ENCODE assay signal across 23 mouse cellular contexts in genomic region chr17:29596771-29597132, GRCm38 (mm10). TPM values are rescaled to one million over a fixed set of nuclear protein-coding genes. Genes with fewer than 3 reads are reported as not detected.
A peak's percentile ranks its signal among the peaks of the same experiment; 100 is the strongest.
DNase-seq lines count a peak whose midpoint lies in the region; ATAC-seq and TF ChIP-seq lines count a peak whose summit lies in the region.
"Had no signal": no experiment of that assay in that cellular context is flagged by ENCODE, and none has a peak within 500 bp of the region (broad histone marks: within the 10 kb centered on the region; RNA-seq: fewer than 3 reads in every experiment).

No protein-coding gene starts in this region.

- TF ChIP-seq CTCF in hindbrain, postnatal 0 days (IDR thresholded peaks at IDR 0.05; ENCODE audit: low read depth) = no peak

- 55% methylated on average over 13 of the region's 13 CpGs for WGBS in hindbrain, embryonic 13.5 days
- 49% methylated on average over 13 of the region's 13 CpGs for WGBS in hindbrain, postnatal 0 days
- 76% methylated on average over 13 of the region's 13 CpGs for WGBS in neural tube, embryonic 11.5 days
- WGBS in neural tube, embryonic 15.5 days = 45% methylated on average over 13 of the region's 13 CpGs
- WGBS in neural tube, embryonic 13.5 days = 52% methylated on average over 13 of the region's 13 CpGs

- H3K9me3 ChIP-seq in hindbrain, embryonic 13.5 days = no peaks in the 10 kb centered on the region
- no peaks in the 10 kb centered on the region for H3K9me3 ChIP-seq in hindbrain, postnatal 0 days (ENCODE audit: low read length)
- no peaks in the 10 kb centered on the region for H3K9me3 ChIP-seq in neural tube, embryonic 11.5 days (ENCODE audit: control insufficient read depth, low read length)
- no peaks in the 10 kb centered on the region for H3K9me3 ChIP-seq in neural tube, embryonic 15.5 days (replicated peaks)
- H3K9me3 ChIP-seq in neural tube, embryonic 13.5 days = no peaks in the 10 kb centered on the region
- H3K9me3 ChIP-seq: limb, embryonic 13.5 days had no signal

- no peak overlapping the region for H3K4me3 ChIP-seq in hindbrain, embryonic 13.5 days
- no peak overlapping the region for H3K4me3 ChIP-seq in hindbrain, postnatal 0 days (ENCODE audit: low read length)
- H3K4me3 ChIP-seq in neural tube, embryonic 11.5 days (ENCODE audit: low read depth, low read length) = no peak overlapping the region
- H3K4me3 ChIP-seq in neural tube, embryonic 15.5 days (replicated peaks) = no peak overlapping the region
- H3K4me3 ChIP-seq in neural tube, embryonic 13.5 days = no peak overlapping the region
- H3K4me3 ChIP-seq: limb, embryonic 13.5 days had no signal

- H3K27ac ChIP-seq in hindbrain, embryonic 13.5 days = 0 out of 2 replicates have a peak overlapping the region, but pooled peaks have one; percentile 9
- H3K27ac ChIP-seq in hindbrain, postnatal 0 days = no peak overlapping the region
- peak overlapping the region; percentile 23; the same call in 1 of the 2 replicates for H3K27ac ChIP-seq in neural tube, embryonic 11.5 days (ENCODE audit: low read depth, low read length)
- no peak overlapping the region for H3K27ac ChIP-seq in neural tube, embryonic 15.5 days (replicated peaks)
- H3K27ac ChIP-seq in neural tube, embryonic 13.5 days (replicated peaks) = 0 out of 2 replicates have a peak overlapping the region, but pooled peaks have one; percentile 25
- H3K27ac ChIP-seq: limb, embryonic 13.5 days; liver, embryonic 14.5 days had no signal

- ATAC-seq in hindbrain, embryonic 13.5 days (ENCODE audit: low FRiP score) = 0 out of 2 replicates have a peak, but pooled peaks have one; percentile 28
- ATAC-seq in hindbrain, postnatal 0 days = no peak
- peak; percentile 23; the same call in 1 of the 2 replicates for ATAC-seq in neural tube, embryonic 11.5 days (ENCODE audit: insufficient read depth, low FRiP score, low TSS enrichment)
- no peak for ATAC-seq in neural tube, embryonic 15.5 days (ENCODE audit: low FRiP score)
- 0 out of 2 replicates have a peak, but pooled peaks have one; percentile 52 for ATAC-seq in neural tube, embryonic 13.5 days (ENCODE audit: low read depth)

- no peak overlapping the region for H3K4me2 ChIP-seq in hindbrain, embryonic 13.5 days
- no peak overlapping the region for H3K4me2 ChIP-seq in hindbrain, postnatal 0 days (ENCODE audit: low read depth, low read length)
- no peak overlapping the region for H3K4me2 ChIP-seq in neural tube, embryonic 11.5 days (ENCODE audit: low read depth)
- no peak overlapping the region for H3K4me2 ChIP-seq in neural tube, embryonic 15.5 days
- no peak overlapping the region for H3K4me2 ChIP-seq in neural tube, embryonic 13.5 days
- H3K4me2 ChIP-seq: heart, embryonic 11.5 days; limb, embryonic 13.5 days had no signal

- H3K36me3 ChIP-seq in hindbrain, embryonic 13.5 days = peaks cover 66% of the 10 kb centered on the region
- H3K36me3 ChIP-seq in hindbrain, postnatal 0 days (ENCODE audit: insufficient read depth, low read length) = peaks cover 20% of the 10 kb centered on the region
- peaks cover 2% of the 10 kb centered on the region; the same call in 1 of the 2 replicates for H3K36me3 ChIP-seq in neural tube, embryonic 11.5 days (ENCODE audit: control insufficient read depth, insufficient read depth, low read length)
- peaks cover 40% of the 10 kb centered on the region for H3K36me3 ChIP-seq in neural tube, embryonic 15.5 days
- peaks cover 69% of the 10 kb centered on the region for H3K36me3 ChIP-seq in neural tube, embryonic 13.5 days

- H3K27me3 ChIP-seq in hindbrain, embryonic 13.5 days = no peaks in the 10 kb centered on the region
- H3K27me3 ChIP-seq in hindbrain, postnatal 0 days (ENCODE audit: insufficient read depth, low read length) = no peaks in the 10 kb centered on the region
- H3K27me3 ChIP-seq in neural tube, embryonic 11.5 days (ENCODE audit: control insufficient read depth, insufficient read depth, low read length) = no peaks in the 10 kb centered on the region
- no peaks in the 10 kb centered on the region for H3K27me3 ChIP-seq in neural tube, embryonic 15.5 days (replicated peaks)
- H3K27me3 ChIP-seq in neural tube, embryonic 13.5 days = no peaks in the 10 kb centered on the region
- H3K27me3 ChIP-seq: CH12.LX; limb, embryonic 13.5 days had no signal

- H3K9ac ChIP-seq in hindbrain, embryonic 13.5 days = 0 out of 2 replicates have a peak overlapping the region, but pooled peaks have one; percentile 25
- H3K9ac ChIP-seq in hindbrain, postnatal 0 days (replicated peaks; ENCODE audit: low read length) = no peak overlapping the region
- no peak overlapping the region for H3K9ac ChIP-seq in neural tube, embryonic 11.5 days (ENCODE audit: low read length)
- no peak overlapping the region for H3K9ac ChIP-seq in neural tube, embryonic 15.5 days (replicated peaks)
- H3K9ac ChIP-seq in neural tube, embryonic 13.5 days = peak overlapping the region; percentile 17; the same call in 1 of the 2 replicates
- H3K9ac ChIP-seq: limb, embryonic 13.5 days; liver, embryonic 14.5 days had no signal

- H3K4me1 ChIP-seq in hindbrain, embryonic 13.5 days (replicated peaks) = peaks cover 21% of the 10 kb centered on the region
- no peaks in the 10 kb centered on the region for H3K4me1 ChIP-seq in hindbrain, postnatal 0 days (ENCODE audit: insufficient read depth, low read length)
- H3K4me1 ChIP-seq in neural tube, embryonic 11.5 days (ENCODE audit: control insufficient read depth, insufficient read depth, low read length) = peaks cover 11% of the 10 kb centered on the region
- H3K4me1 ChIP-seq in neural tube, embryonic 15.5 days = peaks cover 14% of the 10 kb centered on the region
- peaks cover 19% of the 10 kb centered on the region for H3K4me1 ChIP-seq in neural tube, embryonic 13.5 days (replicated peaks)
- H3K4me1 ChIP-seq: limb, embryonic 13.5 days had no signal

- DNase-seq in cerebellum, postnatal 10 days = peak; percentile 40 to 42
- no peak for DNase-seq in cerebellum, postnatal 36 days
- DNase-seq in hindbrain, postnatal 0 days (ENCODE audit: low spot score) = no peak
- no peak for DNase-seq in neural tube, embryonic 11.5 days (ENCODE audit: low spot score)
- DNase-seq: gastrocnemius, postnatal 36 days; kidney, postnatal 14 days; right cerebral cortex, postnatal 14 days; thymus, postnatal 25 days had no signal

RNA-seq across cellular contexts. Expression of gene Rnf8, which starts 17.8 kb away (rescaled TPM):
- 79.2 and 83.4 TPM in 2 replicates for polyA plus RNA-seq in hindbrain, embryonic 13.5 days (2015; fragmentation: Nextera tagmentation; extraction: Ambion mirVana)
- 22.2 and 29.4 TPM in 2 replicates for total RNA-seq in hindbrain, postnatal 0 days (2014; rRNA removed)
- 71.3 and 73.8 TPM in 2 replicates for polyA plus RNA-seq in hindbrain, postnatal 0 days (2015; fragmentation: Nextera tagmentation; extraction: Ambion mirVana)
- 109 and 112 TPM in 2 replicates for polyA plus RNA-seq in neural tube, embryonic 11.5 days (2014; fragmentation: Nextera tagmentation; extraction: Ambion mirVana)
- 78.0 and 78.6 TPM in 2 replicates for polyA plus RNA-seq in neural tube, embryonic 15.5 days (2015; fragmentation: Nextera tagmentation; extraction: Ambion mirVana)
- polyA plus RNA-seq in neural tube, embryonic 13.5 days (2015; fragmentation: Nextera tagmentation; extraction: Ambion mirVana) = 75.5 and 94.0 TPM in 2 replicates

RNA-seq across cellular contexts. Expression of gene Gm28043, which starts 17.9 kb away (rescaled TPM):
- polyA plus RNA-seq in hindbrain, embryonic 13.5 days (2015; fragmentation: Nextera tagmentation; extraction: Ambion mirVana) = 2.9 and 3.8 TPM in 2 replicates
- 2.6 and 5.0 TPM in 2 replicates for total RNA-seq in hindbrain, postnatal 0 days (2014; rRNA removed)
- polyA plus RNA-seq in hindbrain, postnatal 0 days (2015; fragmentation: Nextera tagmentation; extraction: Ambion mirVana) = 1.2 and 1.9 TPM in 2 replicates
- polyA plus RNA-seq in neural tube, embryonic 11.5 days (2014; fragmentation: Nextera tagmentation; extraction: Ambion mirVana) = 2.7 and 2.9 TPM in 2 replicates
- polyA plus RNA-seq in neural tube, embryonic 15.5 days (2015; fragmentation: Nextera tagmentation; extraction: Ambion mirVana) = 1.7 and 2.4 TPM in 2 replicates
- 2.3 and 3.7 TPM in 2 replicates for polyA plus RNA-seq in neural tube, embryonic 13.5 days (2015; fragmentation: Nextera tagmentation; extraction: Ambion mirVana)

RNA-seq across cellular contexts. Expression of gene Tmem217, which starts 44.6 kb away (rescaled TPM):
- polyA plus RNA-seq in hindbrain, embryonic 13.5 days (2015; fragmentation: Nextera tagmentation; extraction: Ambion mirVana) = 1.6 and 1.8 TPM in 2 replicates
- not detected in 2 replicates for total RNA-seq in hindbrain, postnatal 0 days (2014; rRNA removed)
- polyA plus RNA-seq in hindbrain, postnatal 0 days (2015; fragmentation: Nextera tagmentation; extraction: Ambion mirVana) = 0.90 and 1.2 TPM in 2 replicates
- 0.35 and 0.45 TPM in 2 replicates for polyA plus RNA-seq in neural tube, embryonic 11.5 days (2014; fragmentation: Nextera tagmentation; extraction: Ambion mirVana)
- 1.2 and 1.5 TPM in 2 replicates for polyA plus RNA-seq in neural tube, embryonic 15.5 days (2015; fragmentation: Nextera tagmentation; extraction: Ambion mirVana)
- polyA plus RNA-seq in neural tube, embryonic 13.5 days (2015; fragmentation: Nextera tagmentation; extraction: Ambion mirVana) = 1.1 and 1.9 TPM in 2 replicates
- total RNA-seq: adrenal gland, adult 2 months; gastrocnemius, postnatal 36 days; heart, postnatal 14 days had no signal
- polyA plus RNA-seq: spleen, adult 2 months had no signal

RNA-seq across cellular contexts. Expression of gene Tbc1d22b, which starts 47.2 kb away (rescaled TPM):
- 22.1 and 22.8 TPM in 2 replicates for polyA plus RNA-seq in hindbrain, embryonic 13.5 days (2015; fragmentation: Nextera tagmentation; extraction: Ambion mirVana)
- total RNA-seq in hindbrain, postnatal 0 days (2014; rRNA removed) = 39.4 and 40.4 TPM in 2 replicates
- 21.3 and 26.4 TPM in 2 replicates for polyA plus RNA-seq in hindbrain, postnatal 0 days (2015; fragmentation: Nextera tagmentation; extraction: Ambion mirVana)
- polyA plus RNA-seq in neural tube, embryonic 11.5 days (2014; fragmentation: Nextera tagmentation; extraction: Ambion mirVana) = 19.9 and 22.1 TPM in 2 replicates
- 25.7 and 29.4 TPM in 2 replicates for polyA plus RNA-seq in neural tube, embryonic 15.5 days (2015; fragmentation: Nextera tagmentation; extraction: Ambion mirVana)
- polyA plus RNA-seq in neural tube, embryonic 13.5 days (2015; fragmentation: Nextera tagmentation; extraction: Ambion mirVana) = 24.4 and 24.7 TPM in 2 replicates

RNA-seq across cellular contexts. Expression of gene Gm17657, which starts 47.3 kb away (rescaled TPM):
- polyA plus RNA-seq in hindbrain, embryonic 13.5 days (2015; fragmentation: Nextera tagmentation; extraction: Ambion mirVana) = not detected in 2 replicates
- total RNA-seq in hindbrain, postnatal 0 days (2014; rRNA removed) = not detected in 2 replicates
- not detected in 2 replicates for polyA plus RNA-seq in hindbrain, postnatal 0 days (2015; fragmentation: Nextera tagmentation; extraction: Ambion mirVana)
- not detected in 2 replicates for polyA plus RNA-seq in neural tube, embryonic 11.5 days (2014; fragmentation: Nextera tagmentation; extraction: Ambion mirVana)
- polyA plus RNA-seq in neural tube, embryonic 15.5 days (2015; fragmentation: Nextera tagmentation; extraction: Ambion mirVana) = not detected in 2 replicates
- polyA plus RNA-seq in neural tube, embryonic 13.5 days (2015; fragmentation: Nextera tagmentation; extraction: Ambion mirVana) = not detected in 2 replicates
- total RNA-seq: adrenal gland, adult 2 months; common myeloid progenitor, adult 5-6 weeks; gastrocnemius, postnatal 36 days; heart, postnatal 14 days had no signal
- polyA plus RNA-seq: adrenal gland, adult 2 months; embryonic facial prominence, embryonic 14.5 days; heart, embryonic 11.5 days; intestine, embryonic 14.5 days; limb, embryonic 13.5 days; liver, embryonic 14.5 days; lung, embryonic 16.5 days; spleen, adult 2 months; stomach, embryonic 16.5 days had no signal

Comparison
In these comparisons a context has a peak if more than half of its experiments do, and no peak if none do; other contexts are left out.
1. DNase-seq: peak in cerebellum, postnatal 10 days (2 of 2); none in cerebellum, postnatal 36 days (0 of 2), hindbrain, postnatal 0 days (single experiment) and neural tube, embryonic 11.5 days (single experiment).
2. ATAC-seq: peak in hindbrain, embryonic 13.5 days (single experiment), neural tube, embryonic 11.5 days (single experiment) and neural tube, embryonic 13.5 days (single experiment); none in hindbrain, postnatal 0 days (single experiment) and neural tube, embryonic 15.5 days (single experiment).
3. H3K27ac ChIP-seq: peak in hindbrain, embryonic 13.5 days (single experiment), neural tube, embryonic 11.5 days (single experiment) and neural tube, embryonic 13.5 days (single experiment); none in hindbrain, postnatal 0 days (single experiment) and neural tube, embryonic 15.5 days (single experiment).
4. H3K9ac ChIP-seq: peak in hindbrain, embryonic 13.5 days (single experiment) and neural tube, embryonic 13.5 days (single experiment); none in hindbrain, postnatal 0 days (single experiment), neural tube, embryonic 11.5 days (single experiment) and neural tube, embryonic 15.5 days (single experiment).